Mouse (Mus musculus) midbrain, embryonic 14.5 days (tissue): ENCODE measurements at regions not wholly inside any gene's neighbourhood (a gene's known extent, or its start where the extent isn't known, plus 50 kb on each side); places are given as distances from the start of the nearest gene placed in this dataset.

ENCODE experiments used
- ATAC-seq: fragments of 200-750 bp; cut with Nextera tagmentation; 2 replicates; pipeline ENCODE4 v1.8.0; 2017; ENCODE audit warnings: moderate number of reproducible peaks, moderate library complexity; ENCODE audit not compliant: low FRiP score, low TSS enrichment
- DNase-seq: peaks from one replicate; pipeline ENCODE4 v3.0.0-alpha.2; 2015
- H3K27ac ChIP-seq: fragments of 300-500 bp; sonication (generic); replicated peaks from 2 replicates; pipeline ENCODE4 v1.5.1; 2014; ENCODE audit warnings: mild to moderate bottlenecking, low read depth, low read length, moderate library complexity
- H3K27me3 ChIP-seq: fragments of 300-500 bp; sonication (generic); 2 replicates; pipeline ENCODE4 v1.6.1; 2014; ENCODE audit warnings: low read length, control low read depth, mixed read lengths; ENCODE audit not compliant: control insufficient read depth, insufficient read depth
- H3K36me3 ChIP-seq: fragments of 300-500 bp; sonication (generic); 2 replicates; pipeline ENCODE4 v1.6.1; 2014; ENCODE audit warnings: low read length, control low read depth; ENCODE audit not compliant: control insufficient read depth, insufficient read depth
- H3K4me1 ChIP-seq: fragments of 300-500 bp; sonication (generic); 2 replicates; pipeline ENCODE4 v1.6.1; 2014; ENCODE audit warnings: mild to moderate bottlenecking, antibody characterized with exemption, low read length, control low read depth; ENCODE audit not compliant: control insufficient read depth, insufficient read depth
- H3K4me2 ChIP-seq: fragments of 300-500 bp; sonication (generic); 2 replicates; pipeline ENCODE4 v1.6.1; 2014; ENCODE audit warnings: mild to moderate bottlenecking, low read length, moderate library complexity
- H3K4me3 ChIP-seq: fragments of 300-500 bp; sonication (generic); replicated peaks from 2 replicates; pipeline ENCODE4 v1.5.1; 2014; ENCODE audit warnings: low read depth, low read length
- H3K9ac ChIP-seq: fragments of 300-500 bp; sonication (generic); replicated peaks from 2 replicates; pipeline ENCODE4 v1.6.1; 2014; ENCODE audit warnings: mild to moderate bottlenecking, low read length, moderate library complexity
- H3K9me3 ChIP-seq: fragments of 300-500 bp; sonication (generic); 2 replicates; pipeline ENCODE4 v1.6.1; 2016; ENCODE audit warnings: low read length, control low read depth, mixed read lengths; ENCODE audit not compliant: control insufficient read depth
- WGBS: fragments of 180-500 bp; shearing (Covaris S2); extraction: QIAGEN DNeasy Blood & Tissue Kit; methylation state at CpG from one replicate; pipeline ENCODE4 v1.1.7; 2014; 5-methylcytosine and 5-hydroxymethylcytosine counted together

DNA sequence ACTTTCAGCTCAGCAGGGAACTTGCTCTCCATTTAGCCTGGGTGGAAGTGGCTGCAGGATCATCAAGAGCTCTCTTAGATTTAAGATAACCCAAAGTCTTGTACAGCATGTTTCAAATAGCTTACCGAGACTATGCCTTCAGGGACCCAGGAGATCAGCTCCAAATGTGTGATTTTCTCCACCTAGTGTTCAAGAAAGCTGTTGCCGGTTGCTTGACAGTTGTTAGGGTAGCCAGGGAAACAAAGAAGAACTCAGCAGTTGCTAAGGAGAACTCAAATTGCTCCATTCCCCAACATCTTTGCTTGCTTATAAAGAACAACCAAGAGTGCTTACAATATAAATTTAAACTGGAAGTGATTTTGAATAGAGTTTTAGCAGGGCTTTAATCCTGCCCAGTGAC, 91.1 kb upstream of the Tmem108 start:
- Histone ChIP-seq H3K27ac (no peak overlapping the region), H3K4me2 (no peak overlapping the region), H3K9ac (no peak overlapping the region), H3K36me3 (no peaks in the 10 kb centered on the region), H3K27me3 (no peaks in the 10 kb centered on the region), H3K4me1 (no peaks in the 10 kb centered on the region), H3K4me3 (no peak overlapping the region), H3K9me3 (no peaks in the 10 kb centered on the region; the same call in 1 of the 2 replicates)
- no peak for ATAC-seq
- no peak for DNase-seq
- WGBS: 61% methylated on average over 2 of the region's 2 CpGs

- H3K4me2 ChIP-seq: no peak overlapping the region
- H3K4me1 ChIP-seq: no peaks in the 10 kb centered on the region
- DNase-seq (no peak), ATAC-seq (no peak)
- H3K9me3 ChIP-seq: no peaks in the 10 kb centered on the region
- H3K4me3 ChIP-seq: no peak overlapping the region
- WGBS: 48% methylated on average over 12 of the region's 12 CpGs
- no peaks in the 10 kb centered on the region for H3K36me3 ChIP-seq
- no peaks in the 10 kb centered on the region for H3K27me3 ChIP-seq
- H3K27ac ChIP-seq: no peak overlapping the region
- no peak overlapping the region for H3K9ac ChIP-seq
These were observed 99.2 kb upstream of the Tmem108 start for GRCm38 (mm10) chr9:103860658-103861377.

DNA sequence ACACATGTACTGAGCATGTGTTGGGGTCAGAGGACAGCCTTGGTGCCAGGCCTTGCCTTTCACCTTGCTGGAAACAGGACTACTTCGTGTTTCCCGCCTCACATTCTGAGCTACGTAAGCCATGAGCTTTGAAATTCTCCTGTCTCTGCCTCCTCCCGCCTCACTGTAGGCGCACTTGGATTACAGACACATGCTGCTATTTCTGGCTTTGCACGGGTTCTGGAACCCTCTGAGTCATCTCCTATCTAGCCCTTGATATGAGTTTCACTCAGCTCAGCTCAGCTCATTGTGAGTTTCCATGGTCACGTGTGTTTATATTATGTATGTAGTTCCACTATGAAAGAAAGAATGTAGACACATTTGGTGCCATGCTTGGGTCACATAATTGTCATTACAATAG, 100.9 kb upstream of the Tmem108 start:
- ATAC-seq (no peak), DNase-seq (no peak)
- Histone ChIP-seq H3K27ac (no peak overlapping the region), H3K27me3 (no peaks in the 10 kb centered on the region), H3K36me3 (no peaks in the 10 kb centered on the region), H3K4me3 (no peak overlapping the region), H3K9ac (no peak overlapping the region), H3K4me2 (no peak overlapping the region), H3K4me1 (no peaks in the 10 kb centered on the region), H3K9me3 (no peaks in the 10 kb centered on the region)
- WGBS: 92% methylated on average over 7 of the region's 7 CpGs

DNA sequence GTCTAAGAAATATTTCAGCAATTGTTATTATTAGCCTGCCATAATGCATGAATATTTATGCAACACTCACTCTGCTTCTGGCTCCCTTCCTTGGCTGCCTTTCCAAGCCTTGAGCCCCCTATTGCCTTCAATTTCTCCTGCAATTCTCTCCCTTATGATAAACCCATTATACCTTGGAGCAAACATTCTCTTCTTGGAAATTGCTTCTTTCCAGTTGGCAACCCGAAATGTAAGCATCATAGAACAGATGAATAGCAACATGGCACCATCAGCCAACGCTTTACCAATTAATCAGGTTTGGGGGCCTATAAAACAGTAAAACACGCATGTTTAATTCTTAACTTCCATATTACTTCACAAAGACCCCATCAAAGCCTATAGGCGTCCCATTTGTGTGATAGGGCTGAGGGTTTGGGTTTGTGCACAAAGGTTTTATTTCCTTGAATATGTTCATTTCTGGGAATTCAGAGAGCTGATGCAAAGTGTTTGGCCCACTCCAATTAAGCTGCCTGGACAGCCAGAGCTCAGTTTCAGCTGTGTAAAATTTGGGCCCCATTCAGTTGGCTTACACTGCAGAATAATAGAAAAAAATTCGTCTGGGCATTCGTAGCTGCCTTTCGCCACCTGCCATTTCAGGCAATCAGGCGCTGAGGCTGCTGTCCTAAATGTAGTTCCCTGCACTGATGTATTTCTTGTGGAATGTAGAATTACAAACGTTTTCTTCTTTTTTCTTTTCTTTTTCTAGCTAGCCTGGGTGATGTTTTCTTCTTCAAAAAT, 106.0 kb upstream of the Tmem108 start:
- Histone ChIP-seq H3K27ac (no peak overlapping the region), H3K4me2 (no peak overlapping the region), H3K9me3 (no peaks in the 10 kb centered on the region), H3K36me3 (no peaks in the 10 kb centered on the region), H3K27me3 (no peaks in the 10 kb centered on the region), H3K9ac (no peak overlapping the region), H3K4me3 (no peak overlapping the region), H3K4me1 (no peaks in the 10 kb centered on the region)
- DNase-seq (no peak), ATAC-seq (no peak)
- WGBS: 81% methylated on average over 9 of the region's 9 CpGs

DNA sequence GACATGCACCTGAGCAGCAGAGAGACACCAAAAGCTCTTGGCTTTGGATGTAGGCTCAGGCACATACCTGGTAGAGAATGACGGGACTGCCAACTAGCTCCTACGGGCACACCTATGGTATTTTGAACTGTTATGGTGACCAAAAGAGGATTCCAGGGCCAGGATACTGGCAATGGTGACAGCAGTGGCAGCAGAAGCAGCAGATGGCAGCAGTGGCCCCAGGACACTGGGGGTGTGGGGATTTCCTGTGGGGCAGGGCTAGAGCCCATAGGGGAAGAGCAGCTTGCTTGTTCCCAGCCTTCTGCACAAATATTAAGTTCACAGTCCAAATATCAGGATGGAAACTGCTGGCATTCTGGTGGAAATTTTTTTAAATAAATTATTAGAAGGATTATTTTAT, 107.6 kb upstream of the Tmem108 start:
- H3K4me3 ChIP-seq: no peak overlapping the region
- H3K27ac ChIP-seq: no peak overlapping the region
- no peaks in the 10 kb centered on the region for H3K27me3 ChIP-seq
- no peaks in the 10 kb centered on the region for H3K9me3 ChIP-seq
- H3K36me3 ChIP-seq: no peaks in the 10 kb centered on the region
- no peak for ATAC-seq
- no peak overlapping the region for H3K4me2 ChIP-seq
- no peak for DNase-seq
- WGBS: 98% methylated on average over 2 of the region's 2 CpGs
- H3K4me1 ChIP-seq: no peaks in the 10 kb centered on the region
- H3K9ac ChIP-seq: no peak overlapping the region

- H3K36me3 ChIP-seq: no peaks in the 10 kb centered on the region
- WGBS: 80% methylated on average over 1 of the region's 1 CpGs
These were observed 110.5 kb upstream of the Tmem108 start for GRCm38 (mm10) chr9:103872119-103872518.

DNA sequence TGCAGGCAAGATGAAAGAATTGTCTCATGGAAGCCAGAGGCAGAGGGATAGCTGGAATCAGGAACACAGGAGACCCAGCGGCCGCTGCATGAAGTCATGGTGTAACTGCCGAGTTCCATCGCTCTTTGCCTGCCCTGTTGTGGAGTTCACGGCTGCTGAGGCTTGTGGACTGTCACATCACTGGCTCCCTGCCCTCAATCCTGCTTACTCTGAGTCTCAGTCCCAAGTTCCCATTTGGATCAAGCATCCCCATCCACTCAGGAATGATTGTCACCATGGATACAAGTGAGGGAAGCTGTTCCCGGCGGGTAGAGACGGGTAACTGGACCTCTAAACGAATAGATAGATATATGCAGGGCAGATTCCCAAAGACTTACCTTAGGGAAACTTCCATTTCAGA, 112.2 kb upstream of the Tmem108 start:
- Histone ChIP-seq H3K4me1 (no peaks in the 10 kb centered on the region), H3K36me3 (no peaks in the 10 kb centered on the region), H3K4me2 (no peak overlapping the region), H3K27me3 (no peaks in the 10 kb centered on the region), H3K27ac (no peak overlapping the region), H3K9me3 (no peaks in the 10 kb centered on the region), H3K4me3 (no peak overlapping the region), H3K9ac (no peak overlapping the region)
- 82% methylated on average over 9 of the region's 9 CpGs for WGBS
- peak; percentile 15 for DNase-seq
- ATAC-seq: no peak

More at GRCm38 (mm10) chr9:103872119-103872518, 110.5 kb upstream of the Tmem108 start:
- H3K27ac ChIP-seq: no peak overlapping the region
- H3K4me2 ChIP-seq: no peak overlapping the region
- H3K9ac ChIP-seq: no peak overlapping the region
- H3K9me3 ChIP-seq: no peaks in the 10 kb centered on the region
- no peak for ATAC-seq
- no peaks in the 10 kb centered on the region for H3K4me1 ChIP-seq
- H3K4me3 ChIP-seq: no peak overlapping the region
- no peak for DNase-seq
- H3K27me3 ChIP-seq: no peaks in the 10 kb centered on the region

DNA sequence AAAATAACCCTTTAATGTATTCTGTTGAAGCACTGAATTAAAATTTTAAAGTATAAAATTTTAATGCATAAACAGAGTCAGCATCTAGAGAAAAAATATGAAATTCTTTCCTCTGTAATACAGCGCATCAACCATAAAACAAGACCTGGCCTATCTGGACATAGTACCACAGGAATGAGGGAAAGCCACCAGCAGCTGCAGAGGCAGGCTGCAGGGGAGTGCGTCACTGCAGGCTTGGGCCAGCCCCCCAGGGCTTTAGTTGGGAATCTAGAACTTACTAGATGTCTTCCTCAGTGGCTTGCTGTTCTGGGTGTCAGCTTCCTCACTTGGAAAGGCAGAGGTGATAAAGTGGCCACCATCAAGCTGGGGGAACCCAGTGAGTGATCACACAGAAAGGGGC, 116.2 kb upstream of the Tmem108 start:
- Histone ChIP-seq H3K27me3 (no peaks in the 10 kb centered on the region), H3K27ac (no peak overlapping the region), H3K9me3 (no peaks in the 10 kb centered on the region), H3K9ac (no peak overlapping the region), H3K4me2 (no peak overlapping the region), H3K4me3 (no peak overlapping the region), H3K4me1 (no peaks in the 10 kb centered on the region), H3K36me3 (no peaks in the 10 kb centered on the region)
- no peak for DNase-seq
- no peak for ATAC-seq
- 86% methylated on average over 2 of the region's 2 CpGs for WGBS

GRCm38 (mm10) chr9:103892827-103893226, 109.5 kb upstream of the Nphp3 start:
- DNase-seq (no peak), ATAC-seq (no peak)
- no peaks in the 10 kb centered on the region for H3K4me1 ChIP-seq
- H3K4me3 ChIP-seq: no peak overlapping the region
- H3K9me3 ChIP-seq: no peaks in the 10 kb centered on the region
- H3K9ac ChIP-seq: no peak overlapping the region
- no peak overlapping the region for H3K4me2 ChIP-seq
- H3K36me3 ChIP-seq: no peaks in the 10 kb centered on the region
- WGBS: 79% methylated on average over 4 of the region's 4 CpGs
- no peaks in the 10 kb centered on the region for H3K27me3 ChIP-seq
- no peak overlapping the region for H3K27ac ChIP-seq
